Mouse (Mus musculus): ENCODE measurements around the gene Gm49661. TPM values are rescaled to one million over a fixed set of nuclear protein-coding genes. Genes with fewer than 3 reads are reported as not detected.

The Gm49661 gene
- polyA plus RNA-seq, 1 experiment from 2014 or later, result not detected

DNA sequence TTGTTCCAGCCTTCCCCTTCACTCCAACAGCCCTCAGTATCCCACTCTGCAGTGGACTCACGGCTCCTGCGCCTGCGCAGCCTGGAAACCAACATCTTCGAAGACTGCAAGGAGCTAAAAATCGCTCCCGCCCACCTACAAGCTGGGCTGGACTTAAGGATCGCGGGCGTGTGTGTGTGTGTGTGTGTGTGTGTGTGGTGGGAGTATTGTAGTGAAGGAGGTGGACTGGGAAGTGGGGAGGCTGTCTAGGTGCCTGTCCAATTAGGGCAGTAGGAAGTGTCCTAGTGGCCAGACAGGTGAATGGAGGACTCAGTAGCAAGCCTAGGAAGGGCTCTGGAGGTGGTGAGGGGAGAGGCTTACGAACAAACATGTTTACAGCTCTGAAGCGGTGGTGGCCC, 24.0 kb downstream of the Gm49661 start:
- Histone ChIP-seq H3K4me3 (replicated peaks; ENCODE audit: low read length) (no peak overlapping the region; the same call in 1 of the 2 replicates), H3K27me3 (ENCODE audit: control insufficient read depth, insufficient read depth, low read length) (peaks cover 52% of the 10 kb centered on the region)

DNA sequence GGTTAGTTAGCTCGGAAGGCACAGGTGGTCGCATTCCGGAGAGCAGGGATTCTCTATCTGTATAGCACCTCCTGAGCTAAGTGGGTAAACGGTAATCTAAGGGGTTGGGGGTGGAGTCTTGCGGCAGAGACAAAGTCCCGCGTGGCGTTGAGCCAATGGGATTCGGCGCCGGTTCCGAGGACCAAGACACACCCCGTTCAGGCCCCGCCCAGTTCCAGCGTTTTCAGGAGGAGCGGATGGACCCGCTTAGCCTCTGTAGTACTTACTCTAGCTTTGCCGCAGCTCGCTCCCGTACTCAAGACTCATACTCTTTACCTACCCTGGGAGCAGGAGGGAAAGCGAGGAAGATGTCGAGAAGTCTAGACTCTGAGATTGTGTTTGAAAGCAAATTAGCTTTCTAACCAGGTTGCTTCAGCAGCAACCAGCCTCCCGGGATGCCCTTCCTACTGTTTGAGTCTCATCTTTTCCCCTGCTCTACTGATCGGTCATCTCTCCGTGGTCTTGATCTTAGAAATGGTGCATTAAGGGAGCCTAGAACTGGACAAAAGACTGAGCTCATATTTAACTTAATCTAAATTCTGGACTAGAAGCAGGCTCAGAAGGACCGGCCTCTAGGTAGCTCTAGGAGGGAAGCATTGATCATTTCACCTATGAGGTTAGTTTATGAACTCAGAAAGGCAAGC, 24.6 kb downstream of the Gm49661 start:
- WGBS, result 3% methylated on average over 26 of the region's 26 CpGs

More for the DNA sequence above, 24.0 kb downstream of the Gm49661 start:
- Histone ChIP-seq H3K27ac (ENCODE audit: low read length) (no peak overlapping the region), H3K9ac (ENCODE audit: low read length) (no peak overlapping the region), H3K9me3 (replicated peaks; ENCODE audit: control insufficient read depth, low read length) (no peaks in the 10 kb centered on the region), H3K4me1 (ENCODE audit: control insufficient read depth, insufficient read depth, low read length) (peaks cover 8% of the 10 kb centered on the region), H3K4me2 (ENCODE audit: low read depth, low read length) (no peak overlapping the region), H3K36me3 (ENCODE audit: control insufficient read depth, insufficient read depth, low read length) (no peaks in the 10 kb centered on the region)
- no peak for ATAC-seq (ENCODE audit: insufficient read depth, low FRiP score)
- WGBS, result 8% methylated on average over 11 of the region's 11 CpGs

GRCm38 (mm10) chr8:84943699-84944098, 25.5 kb downstream of the Gm49661 start:
- peaks cover 51% of the 10 kb centered on the region for H3K27me3 ChIP-seq (ENCODE audit: control insufficient read depth, insufficient read depth, low read length)
- no peak overlapping the region for H3K9ac ChIP-seq (ENCODE audit: low read length)
- H3K9me3 ChIP-seq (replicated peaks; ENCODE audit: control insufficient read depth, low read length), result no peaks in the 10 kb centered on the region
- WGBS, result 22% methylated on average over 4 of the region's 4 CpGs
- H3K27ac ChIP-seq (ENCODE audit: low read length), result no peak overlapping the region
- H3K4me2 ChIP-seq (ENCODE audit: low read depth, low read length), result no peak overlapping the region
- peaks cover 8% of the 10 kb centered on the region for H3K4me1 ChIP-seq (ENCODE audit: control insufficient read depth, insufficient read depth, low read length)
- no peaks in the 10 kb centered on the region for H3K36me3 ChIP-seq (ENCODE audit: control insufficient read depth, insufficient read depth, low read length)
- ATAC-seq (ENCODE audit: insufficient read depth, low FRiP score), result no peak
- H3K4me3 ChIP-seq (replicated peaks; ENCODE audit: low read length), result no peak overlapping the region

More for the DNA sequence above, 24.6 kb downstream of the Gm49661 start:
- Histone ChIP-seq H3K36me3 (ENCODE audit: control insufficient read depth, insufficient read depth, low read length) (no peaks in the 10 kb centered on the region), H3K4me2 (ENCODE audit: low read depth, low read length) (peak overlapping the region; percentile 20; the same call in 1 of the 2 replicates), H3K27me3 (ENCODE audit: control insufficient read depth, insufficient read depth, low read length) (peaks cover 51% of the 10 kb centered on the region), H3K4me3 (replicated peaks; ENCODE audit: low read length) (no peak overlapping the region), H3K27ac (ENCODE audit: low read length) (no peak overlapping the region), H3K9me3 (replicated peaks; ENCODE audit: control insufficient read depth, low read length) (no peaks in the 10 kb centered on the region), H3K4me1 (ENCODE audit: control insufficient read depth, insufficient read depth, low read length) (peaks cover 8% of the 10 kb centered on the region), H3K9ac (ENCODE audit: low read length) (no peak overlapping the region)
- peak; percentile 53; the same call in 1 of the 2 replicates for ATAC-seq (ENCODE audit: insufficient read depth, low FRiP score)

DNA sequence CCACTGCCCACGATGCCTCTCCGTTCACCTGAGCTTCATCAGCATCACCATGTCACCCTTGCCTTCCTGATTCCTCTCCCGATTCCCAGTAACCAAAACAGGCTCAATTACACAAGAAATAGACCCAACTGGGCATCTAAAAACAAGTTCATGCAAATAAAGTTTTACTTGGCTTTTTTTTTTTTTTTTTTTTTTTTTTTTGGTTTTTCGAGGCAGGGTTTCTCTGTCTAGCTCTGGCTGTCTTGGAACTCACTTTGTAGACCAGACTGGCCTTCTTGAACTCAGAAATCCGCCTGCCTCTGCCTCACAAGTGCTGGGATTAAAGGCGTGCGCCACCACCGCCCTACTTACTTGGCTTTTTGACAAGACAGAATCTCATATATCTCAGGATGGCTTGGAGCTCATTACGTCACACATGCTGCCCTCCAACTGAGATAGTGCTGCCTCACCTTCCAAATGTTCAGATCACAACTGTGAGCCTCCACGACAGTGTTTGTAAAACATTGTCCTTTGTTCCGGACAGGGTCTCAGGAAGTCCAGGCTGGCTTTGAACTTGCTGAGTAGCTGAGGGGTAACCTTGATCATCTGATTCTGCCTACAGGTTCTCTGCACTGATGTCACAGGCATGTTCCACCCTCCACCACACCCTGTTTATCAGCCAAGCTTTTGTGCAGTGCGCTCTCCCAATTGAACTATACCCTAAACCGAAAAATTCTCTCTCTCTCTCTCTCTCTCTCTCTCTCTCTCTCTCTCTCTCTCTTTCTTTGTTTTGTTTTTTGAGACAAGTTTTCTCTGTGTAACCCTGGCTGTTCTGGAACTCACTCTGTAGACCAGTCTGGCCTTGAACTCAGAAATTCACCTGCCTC, 31.4 kb downstream of the Gm49661 start:
- WGBS, result 58% methylated on average over 13 of the region's 13 CpGs

DNA sequence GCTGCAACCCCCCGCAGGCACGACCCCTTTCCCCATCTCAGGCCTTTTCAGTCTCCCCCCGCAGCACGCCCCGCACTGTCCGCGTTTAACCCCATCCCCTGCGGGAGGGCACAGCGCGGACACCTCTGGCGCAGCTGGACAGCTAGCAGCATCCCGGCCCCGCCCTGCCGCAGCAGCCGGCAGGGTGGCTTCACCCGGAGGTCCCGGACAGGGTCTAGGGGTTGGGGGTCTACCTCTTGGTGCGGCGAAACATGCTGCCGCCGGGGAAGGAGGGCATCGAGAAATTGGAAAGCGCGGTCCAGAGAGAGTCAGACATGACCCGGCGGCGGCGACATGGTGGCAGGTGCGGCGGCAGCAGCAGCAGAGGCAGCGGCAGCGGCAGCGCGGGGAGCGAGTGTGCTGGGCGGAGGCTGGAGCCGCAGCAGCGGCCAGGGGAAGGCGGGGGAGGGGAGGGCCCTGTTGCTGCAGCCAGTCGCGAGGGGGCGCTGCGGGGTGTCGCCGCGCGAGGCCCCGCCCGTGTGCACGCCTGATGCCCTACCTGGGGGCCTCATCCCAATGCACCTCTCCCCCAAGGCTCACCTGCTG, 32.2 kb downstream of the Gm49661 start, which contains the start of gene Mast1:
Gene Mast1, minus strand, starts transcription at position 398 of the 585 bp plus-strand sequence.
- H3K4me2 ChIP-seq (ENCODE audit: low read depth, low read length), result peak within 1 kb of the TSS; percentile 65
- peaks cover 45% of the 10 kb centered on the region for H3K27me3 ChIP-seq (ENCODE audit: control insufficient read depth, insufficient read depth, low read length)
- no peaks in the 10 kb centered on the region for H3K9me3 ChIP-seq (replicated peaks; ENCODE audit: control insufficient read depth, low read length)
- WGBS, result under 1% methylated on average over 50 of the region's 50 CpGs
- no peak within 1 kb of the TSS for H3K9ac ChIP-seq (ENCODE audit: low read length)
- peaks cover 4% of the 10 kb centered on the region; the same call in 1 of the 2 replicates for H3K4me1 ChIP-seq (ENCODE audit: control insufficient read depth, insufficient read depth, low read length)
- peak; percentile 68 for ATAC-seq (ENCODE audit: insufficient read depth, low FRiP score)
- peak within 1 kb of the TSS; percentile 44 for H3K4me3 ChIP-seq (replicated peaks; ENCODE audit: low read length)
- no peaks in the 10 kb centered on the region for H3K36me3 ChIP-seq (ENCODE audit: control insufficient read depth, insufficient read depth, low read length)
- no peak within 1 kb of the TSS for H3K27ac ChIP-seq (ENCODE audit: low read length)

More for the DNA sequence above, 31.4 kb downstream of the Gm49661 start:
- Histone ChIP-seq H3K27me3 (ENCODE audit: control insufficient read depth, insufficient read depth, low read length) (peaks cover 45% of the 10 kb centered on the region), H3K4me1 (ENCODE audit: control insufficient read depth, insufficient read depth, low read length) (peaks cover 4% of the 10 kb centered on the region; the same call in 1 of the 2 replicates), H3K9ac (ENCODE audit: low read length) (no peak overlapping the region), H3K36me3 (ENCODE audit: control insufficient read depth, insufficient read depth, low read length) (no peaks in the 10 kb centered on the region), H3K27ac (ENCODE audit: low read length) (no peak overlapping the region), H3K4me2 (ENCODE audit: low read depth, low read length) (0 out of 2 replicates have a peak overlapping the region, but pooled peaks have one; percentile 65), H3K4me3 (replicated peaks; ENCODE audit: low read length) (no peak overlapping the region), H3K9me3 (replicated peaks; ENCODE audit: control insufficient read depth, low read length) (no peaks in the 10 kb centered on the region)
- no peak for ATAC-seq (ENCODE audit: insufficient read depth, low FRiP score)

GRCm38 (mm10) chr8:84936041-84936961, 32.9 kb downstream of the Gm49661 start:
- H3K27me3 ChIP-seq (ENCODE audit: control insufficient read depth, insufficient read depth, low read length), result peaks cover 45% of the 10 kb centered on the region
- ATAC-seq (ENCODE audit: insufficient read depth, low FRiP score), result peak; percentile 34

GRCm38 (mm10) chr8:84935489-84935888, 33.7 kb downstream of the Gm49661 start:
- 2% methylated on average over 14 of the region's 14 CpGs for WGBS

More at GRCm38 (mm10) chr8:84936041-84936961, 32.9 kb downstream of the Gm49661 start:
- H3K36me3 ChIP-seq (ENCODE audit: control insufficient read depth, insufficient read depth, low read length), result no peaks in the 10 kb centered on the region
- H3K4me2 ChIP-seq (ENCODE audit: low read depth, low read length), result peak overlapping the region; percentile 65
- WGBS, result 22% methylated on average over 23 of the region's 23 CpGs
- H3K4me3 ChIP-seq (replicated peaks; ENCODE audit: low read length), result peak overlapping the region; percentile 44
- no peak overlapping the region for H3K27ac ChIP-seq (ENCODE audit: low read length)
- H3K9me3 ChIP-seq (replicated peaks; ENCODE audit: control insufficient read depth, low read length), result no peaks in the 10 kb centered on the region
- H3K9ac ChIP-seq (ENCODE audit: low read length), result no peak overlapping the region
- peaks cover 4% of the 10 kb centered on the region; the same call in 1 of the 2 replicates for H3K4me1 ChIP-seq (ENCODE audit: control insufficient read depth, insufficient read depth, low read length)

GRCm38 (mm10) chr8:84934860-84935259, 34.4 kb downstream of the Gm49661 start:
- Histone ChIP-seq H3K36me3 (ENCODE audit: control insufficient read depth, insufficient read depth, low read length) (no peaks in the 10 kb centered on the region), H3K9ac (ENCODE audit: low read length) (no peak overlapping the region), H3K27me3 (ENCODE audit: control insufficient read depth, insufficient read depth, low read length) (peaks cover 53% of the 10 kb centered on the region), H3K4me2 (ENCODE audit: low read depth, low read length) (no peak overlapping the region), H3K4me3 (replicated peaks; ENCODE audit: low read length) (no peak overlapping the region), H3K9me3 (replicated peaks; ENCODE audit: control insufficient read depth, low read length) (no peaks in the 10 kb centered on the region), H3K27ac (ENCODE audit: low read length) (no peak overlapping the region), H3K4me1 (ENCODE audit: control insufficient read depth, insufficient read depth, low read length) (peaks cover 4% of the 10 kb centered on the region; the same call in 1 of the 2 replicates)
- ATAC-seq (ENCODE audit: insufficient read depth, low FRiP score), result no peak
- under 1% methylated on average over 15 of the region's 15 CpGs for WGBS

More at GRCm38 (mm10) chr8:84935489-84935888, 33.7 kb downstream of the Gm49661 start:
- Histone ChIP-seq H3K27ac (ENCODE audit: low read length) (no peak overlapping the region), H3K27me3 (ENCODE audit: control insufficient read depth, insufficient read depth, low read length) (peaks cover 48% of the 10 kb centered on the region), H3K9me3 (replicated peaks; ENCODE audit: control insufficient read depth, low read length) (no peaks in the 10 kb centered on the region), H3K9ac (ENCODE audit: low read length) (no peak overlapping the region), H3K4me2 (ENCODE audit: low read depth, low read length) (no peak overlapping the region), H3K4me3 (replicated peaks; ENCODE audit: low read length) (no peak overlapping the region), H3K36me3 (ENCODE audit: control insufficient read depth, insufficient read depth, low read length) (no peaks in the 10 kb centered on the region), H3K4me1 (ENCODE audit: control insufficient read depth, insufficient read depth, low read length) (peaks cover 4% of the 10 kb centered on the region; the same call in 1 of the 2 replicates)
- no peak for ATAC-seq (ENCODE audit: insufficient read depth, low FRiP score)
